Mouse (Mus musculus) thymus, adult 18-20 months (tissue): ENCODE results near the gene Mettl21a.
"Not testable (repeated sequence)": the region's sequence is repeated elsewhere in the genome, so short reads cannot be mapped to it uniquely, and the experiment has no call there.

Experiments
- DNase-seq, 2 experiments: peaks; one replicate each; pipeline ENCODE4 v3.0.0; 2022; ENCODE audit warnings: mixed read lengths in 2 of 2

The Mettl21a gene

DNA sequence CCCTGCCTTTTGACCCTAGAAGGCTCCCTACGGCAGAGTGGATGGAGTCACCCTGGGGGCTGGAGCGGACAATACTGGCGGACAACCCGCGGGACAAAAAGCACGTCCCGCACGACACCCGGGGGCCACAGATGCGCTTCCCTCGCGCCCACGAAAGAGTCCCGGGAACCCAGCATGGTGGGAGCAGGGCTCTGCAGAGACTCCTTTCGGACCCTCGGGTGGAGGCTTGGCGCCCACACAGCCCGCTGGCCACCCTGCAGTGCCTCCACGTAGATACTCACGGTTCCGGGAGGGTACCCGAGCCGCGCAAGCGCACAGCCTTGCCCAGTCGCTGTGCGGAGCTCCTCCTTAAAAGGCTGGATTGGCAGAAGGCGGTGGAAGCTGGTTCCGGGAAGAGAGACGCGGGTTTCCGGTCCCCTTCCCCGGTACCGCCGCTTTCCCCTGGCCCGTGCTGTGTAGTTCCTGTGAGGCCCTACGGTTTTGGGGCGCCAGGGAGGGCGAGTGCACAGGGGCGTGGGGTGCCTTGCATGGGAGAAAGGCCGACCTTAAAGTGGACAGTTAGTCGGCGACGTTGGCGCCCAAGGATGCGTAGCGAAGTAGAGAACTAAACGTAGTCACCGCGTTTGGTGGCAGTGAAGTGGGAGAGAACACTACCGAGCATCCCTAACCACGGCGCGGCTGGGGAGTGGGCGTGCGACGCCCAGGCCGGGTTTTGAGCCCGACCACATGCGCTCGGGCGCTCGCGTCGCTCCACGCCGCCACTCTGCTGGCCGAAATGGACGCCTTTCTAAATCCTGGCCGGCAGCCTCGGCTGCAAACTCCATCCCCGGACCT lies at the start of gene Mettl21a:
Mettl21a (minus strand) TSS at position 362 of the 834 bp plus-strand sequence.
- DNase-seq: peak; percentile 75 to 77

DNA sequence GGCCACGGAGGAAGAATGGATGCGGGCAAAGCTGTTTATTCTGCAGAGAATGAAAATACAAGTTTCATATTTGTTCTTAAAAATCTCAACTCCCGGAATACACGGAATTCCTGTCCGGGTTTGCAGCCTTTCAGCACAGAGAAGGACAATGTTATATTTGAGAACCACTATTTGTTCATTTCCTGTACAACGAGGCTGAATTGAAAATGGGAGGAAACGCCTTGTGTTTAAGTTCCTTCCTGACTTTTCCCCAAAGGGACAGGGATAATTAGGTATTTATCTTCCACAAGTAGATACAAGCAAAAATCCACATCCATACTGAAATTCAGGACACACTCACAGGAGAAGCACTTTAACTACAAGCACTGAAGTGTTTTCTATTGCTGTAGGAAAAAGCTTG lies 41.8 kb upstream of the Mettl21a start:
- DNase-seq: no peak

DNA sequence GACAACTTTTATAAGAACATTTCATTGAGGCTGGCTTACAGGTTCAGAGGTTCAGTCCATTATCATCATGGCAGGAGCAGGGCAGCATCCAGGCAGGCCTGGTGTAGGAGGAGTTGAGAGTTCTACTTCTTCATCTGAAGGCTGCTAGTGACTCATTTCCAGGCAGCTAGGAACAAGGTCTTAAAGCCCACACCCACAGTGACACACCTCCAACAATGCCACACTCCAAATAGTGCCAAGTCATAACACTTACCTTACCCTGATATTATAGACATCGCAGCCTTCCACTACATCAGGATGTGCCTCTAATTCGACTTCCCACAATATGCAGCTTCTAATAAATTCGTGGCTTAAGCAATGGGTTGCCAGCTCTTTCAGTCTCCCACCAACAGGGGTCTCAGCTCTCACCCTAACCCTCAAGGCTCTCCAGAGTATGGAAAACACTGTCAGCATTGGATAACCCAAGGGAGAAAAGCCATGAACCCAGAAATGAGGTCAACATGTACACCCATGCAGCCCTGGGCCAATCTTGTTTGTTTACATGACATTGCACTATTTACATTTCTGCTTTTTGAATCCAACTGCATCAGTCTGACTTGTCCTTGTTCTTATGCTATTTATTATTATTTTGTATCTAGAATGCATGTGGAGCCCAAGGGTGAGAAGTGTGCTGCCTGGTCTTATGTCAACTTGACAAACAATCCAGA lies 39.5 kb upstream of the Mettl21a start:
- DNase-seq: no peak

DNA sequence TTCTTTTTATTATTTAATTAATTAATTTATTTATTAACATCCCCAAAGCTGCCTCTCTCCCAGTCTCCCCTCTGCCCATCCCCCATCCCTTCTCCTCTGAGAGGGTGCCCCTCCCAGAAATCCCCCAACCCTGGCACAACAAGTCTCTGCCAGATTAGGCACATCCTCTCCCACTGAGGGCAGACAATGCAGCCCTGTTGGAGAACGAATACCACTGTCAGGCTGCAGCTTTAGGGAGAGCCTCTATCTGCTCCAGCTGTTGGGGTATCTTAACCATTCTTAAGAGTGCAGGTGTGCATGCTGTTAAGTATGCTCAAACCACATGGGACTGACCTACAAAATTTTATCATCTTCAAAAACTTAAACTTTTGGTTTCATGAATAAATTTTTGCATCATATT lies 38.4 kb upstream of the Mettl21a start:
- no peak for DNase-seq

DNA sequence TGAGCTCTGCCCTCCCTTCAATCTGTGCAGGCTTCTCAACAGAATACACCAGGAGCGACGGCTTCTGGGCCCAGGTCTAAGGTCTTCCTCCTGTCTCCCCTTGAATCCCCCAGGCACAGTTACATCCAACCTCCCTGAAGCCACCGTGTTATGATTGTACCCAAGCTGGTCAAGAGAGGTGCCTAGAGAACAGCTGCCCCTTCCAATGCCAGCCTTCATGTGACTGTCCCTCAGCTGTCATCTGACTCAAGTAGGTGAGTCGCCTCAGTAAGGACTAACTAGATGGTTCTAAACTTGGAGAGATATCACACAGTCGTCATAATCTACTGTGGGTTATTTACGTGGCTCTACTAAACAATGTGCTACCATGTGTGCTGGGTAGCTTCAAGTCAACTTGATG lies 36.7 kb upstream of the Mettl21a start:
- no peak for DNase-seq

DNA sequence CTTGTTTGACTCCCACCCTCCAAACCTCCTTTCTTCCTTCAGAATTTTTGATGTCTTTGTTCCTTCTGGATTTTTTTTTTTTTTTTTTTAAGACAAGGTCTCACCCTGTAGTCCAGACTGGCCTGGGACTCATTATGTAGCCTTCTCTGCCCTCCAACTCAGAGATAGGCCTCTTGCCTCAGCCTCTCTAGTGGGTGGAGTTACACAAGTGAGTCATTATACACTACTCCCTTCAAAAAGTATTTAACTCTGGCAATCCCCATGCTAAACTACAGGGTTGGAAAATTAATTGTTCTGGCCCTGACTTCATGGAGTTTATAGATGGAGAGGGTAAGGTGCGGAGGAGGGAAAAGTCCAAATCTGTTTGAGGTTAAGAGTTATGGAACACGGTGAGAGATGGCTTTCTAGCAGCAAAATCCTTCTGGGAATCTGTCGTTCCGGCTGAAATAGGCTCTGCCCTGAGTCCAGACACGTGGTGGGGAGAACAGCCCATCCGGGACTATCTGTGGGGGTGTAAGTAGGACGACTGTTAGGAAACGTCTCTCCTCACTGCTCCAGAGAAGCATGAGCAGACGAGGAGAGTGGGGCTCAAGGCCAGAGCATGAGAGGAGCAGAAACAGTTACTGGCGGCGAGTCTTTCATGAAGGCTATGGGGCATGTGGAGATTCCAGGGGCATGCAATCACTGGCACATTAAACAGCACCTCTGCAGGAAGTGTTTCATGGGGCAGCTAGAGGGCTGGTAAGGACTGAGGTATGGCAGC lies 32.5 kb upstream of the Mettl21a start:
- no peak for DNase-seq

DNA sequence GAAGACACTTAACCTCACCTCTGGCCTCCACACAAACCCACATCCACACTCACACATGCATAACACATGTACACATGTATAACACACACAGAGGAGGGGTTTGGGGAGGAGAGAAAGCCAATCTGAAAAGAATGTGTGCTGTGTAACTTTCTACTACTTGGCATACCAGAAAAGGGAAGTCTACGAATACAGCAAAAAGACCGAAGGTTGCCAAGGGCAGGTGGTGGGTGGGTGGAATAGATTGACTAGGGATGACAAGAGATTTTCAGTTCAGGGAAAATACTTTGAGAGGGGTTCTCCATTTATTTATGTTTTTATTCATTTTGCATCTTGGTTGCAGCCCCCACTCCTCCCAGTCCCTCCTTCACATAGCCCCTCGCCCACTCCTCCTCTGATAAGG lies 27.5 kb upstream of the Mettl21a start:
- no peak for DNase-seq

DNA sequence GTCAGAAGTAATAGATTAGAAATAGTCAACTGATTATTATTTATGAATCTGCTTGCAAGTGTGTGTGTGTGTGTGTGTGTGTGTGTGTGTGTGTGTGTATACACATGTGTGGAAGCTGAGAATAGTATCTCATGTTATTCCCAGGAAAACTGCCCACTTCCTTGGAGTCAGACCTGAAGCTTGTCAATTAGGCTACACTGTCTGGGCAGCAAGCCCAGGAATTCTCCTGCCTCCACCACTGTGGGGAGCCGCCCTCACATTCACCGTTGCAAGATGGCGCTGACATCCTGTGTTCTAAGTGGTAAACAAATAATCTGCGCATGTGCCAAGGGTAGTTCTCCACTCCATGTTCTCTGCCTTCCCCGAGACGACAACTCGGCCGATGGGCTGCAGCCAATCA lies 25.5 kb upstream of the Mettl21a start:
- DNase-seq: not testable (repeated sequence)

DNA sequence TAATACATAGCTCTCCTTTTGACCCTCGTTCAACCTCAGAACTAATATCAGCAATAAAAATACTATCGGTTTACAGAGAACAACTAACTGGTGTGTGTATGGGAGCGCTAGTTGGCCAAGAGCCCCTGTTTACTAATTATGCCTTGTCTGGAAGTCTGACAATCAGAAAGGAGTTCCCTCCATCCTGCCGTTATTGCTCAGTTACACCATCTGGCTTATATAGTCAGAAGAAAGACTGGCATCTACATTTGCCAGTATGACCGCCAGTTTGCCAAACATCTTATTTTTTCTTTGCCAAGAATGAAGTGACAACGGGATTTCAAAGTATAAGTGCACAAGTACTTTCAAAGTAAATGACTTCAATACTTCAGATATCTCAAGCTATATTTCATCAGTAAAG lies 24.0 kb upstream of the Mettl21a start:
- no peak for DNase-seq

DNA sequence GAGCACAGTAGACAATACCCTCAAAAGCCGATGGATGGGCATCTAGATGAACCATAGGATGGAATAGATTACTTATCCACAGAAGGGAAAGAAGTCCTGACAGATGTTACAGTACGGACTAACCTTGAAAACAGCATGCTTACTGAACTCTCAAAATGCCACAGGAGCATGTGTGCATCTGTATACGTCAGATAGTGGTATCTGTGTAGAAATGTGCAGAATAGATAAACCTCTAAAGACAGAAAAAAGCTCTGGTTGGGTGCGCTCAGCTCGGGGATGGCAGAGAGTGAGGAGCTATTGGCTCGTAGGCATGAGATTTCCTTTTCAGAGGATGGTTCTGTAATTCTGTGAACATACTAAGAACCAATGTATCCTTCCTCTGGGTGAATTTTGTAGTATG lies 22.2 kb upstream of the Mettl21a start:
- no peak for DNase-seq

DNA sequence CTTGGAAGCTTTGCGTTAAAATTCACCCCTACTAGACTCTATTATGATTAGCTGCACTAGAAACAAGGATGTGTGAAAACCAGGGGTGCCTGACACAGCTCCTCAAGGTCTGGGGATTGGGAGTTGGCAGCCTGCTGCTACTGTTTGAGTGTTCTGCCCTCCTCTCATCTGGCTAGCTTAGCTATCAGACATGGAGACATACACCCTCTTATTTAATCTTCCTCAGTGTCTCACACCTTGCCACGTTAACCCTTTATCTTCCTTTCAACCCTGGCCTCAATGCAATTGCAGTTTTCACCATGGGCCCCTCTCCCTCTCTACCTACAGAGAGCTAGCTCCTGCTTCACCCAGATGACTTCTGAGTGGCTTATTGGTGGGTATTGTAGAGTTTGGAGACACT lies 18.6 kb upstream of the Mettl21a start:
- DNase-seq: no peak

DNA sequence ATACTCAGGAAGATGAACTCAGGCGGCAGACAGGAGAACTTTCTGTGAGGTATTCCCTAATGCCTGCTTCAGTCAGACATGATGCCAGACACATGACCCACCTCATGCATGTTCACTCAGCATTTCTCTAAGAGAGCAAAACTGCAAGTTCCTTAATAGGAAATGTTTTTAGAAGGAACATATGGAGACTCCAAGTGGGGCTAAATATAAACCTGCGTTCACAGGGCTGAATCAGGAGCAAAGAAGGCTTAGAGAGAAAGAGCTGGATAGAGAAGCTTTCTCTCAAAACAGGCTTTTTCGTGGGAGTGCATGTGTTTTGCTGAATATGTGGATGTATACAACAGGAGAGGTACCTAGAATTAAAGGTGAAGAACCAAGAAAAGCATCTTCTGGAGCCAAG lies 16.2 kb upstream of the Mettl21a start:
- no peak for DNase-seq

DNA sequence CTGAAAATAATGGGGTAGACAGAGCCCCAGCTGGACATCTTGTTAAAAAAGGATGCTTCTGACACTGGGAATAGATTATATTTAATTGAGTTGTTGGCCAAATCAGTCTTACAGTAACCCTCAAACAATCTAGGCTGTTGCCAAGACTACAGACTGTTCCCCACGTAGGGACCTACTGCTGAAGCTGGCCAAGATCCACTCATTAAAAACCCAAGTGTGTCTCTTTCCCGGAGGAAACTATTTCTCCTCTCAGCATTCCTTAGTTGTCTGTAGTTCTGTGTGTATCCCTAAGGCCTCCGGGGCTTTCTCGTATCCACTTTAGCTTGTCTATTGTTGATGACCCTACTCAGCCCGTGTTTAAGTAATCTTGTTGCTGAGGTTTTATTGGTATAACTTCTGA lies 14.5 kb upstream of the Mettl21a start:
- DNase-seq: no peak

DNA sequence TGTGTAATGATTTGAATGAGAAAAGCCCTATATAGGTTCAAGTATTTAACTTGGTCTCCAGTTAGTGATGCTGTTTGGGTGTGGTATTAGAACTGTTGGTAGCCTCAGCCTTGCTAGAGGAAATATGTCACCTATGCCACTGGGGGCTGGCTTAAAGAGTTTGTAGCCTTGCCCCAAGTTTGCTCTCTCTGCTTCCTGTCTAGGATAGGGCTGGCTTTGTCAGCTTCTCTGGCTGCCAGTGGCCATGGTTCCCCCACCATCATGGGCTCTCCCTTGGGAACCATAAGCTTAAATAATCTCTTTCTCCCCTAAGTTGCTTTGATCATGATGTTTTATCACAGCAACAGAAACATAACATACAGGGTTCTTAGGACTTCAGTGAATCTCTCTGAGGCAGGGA lies 8.2 kb upstream of the Mettl21a start:
- no peak for DNase-seq

DNA sequence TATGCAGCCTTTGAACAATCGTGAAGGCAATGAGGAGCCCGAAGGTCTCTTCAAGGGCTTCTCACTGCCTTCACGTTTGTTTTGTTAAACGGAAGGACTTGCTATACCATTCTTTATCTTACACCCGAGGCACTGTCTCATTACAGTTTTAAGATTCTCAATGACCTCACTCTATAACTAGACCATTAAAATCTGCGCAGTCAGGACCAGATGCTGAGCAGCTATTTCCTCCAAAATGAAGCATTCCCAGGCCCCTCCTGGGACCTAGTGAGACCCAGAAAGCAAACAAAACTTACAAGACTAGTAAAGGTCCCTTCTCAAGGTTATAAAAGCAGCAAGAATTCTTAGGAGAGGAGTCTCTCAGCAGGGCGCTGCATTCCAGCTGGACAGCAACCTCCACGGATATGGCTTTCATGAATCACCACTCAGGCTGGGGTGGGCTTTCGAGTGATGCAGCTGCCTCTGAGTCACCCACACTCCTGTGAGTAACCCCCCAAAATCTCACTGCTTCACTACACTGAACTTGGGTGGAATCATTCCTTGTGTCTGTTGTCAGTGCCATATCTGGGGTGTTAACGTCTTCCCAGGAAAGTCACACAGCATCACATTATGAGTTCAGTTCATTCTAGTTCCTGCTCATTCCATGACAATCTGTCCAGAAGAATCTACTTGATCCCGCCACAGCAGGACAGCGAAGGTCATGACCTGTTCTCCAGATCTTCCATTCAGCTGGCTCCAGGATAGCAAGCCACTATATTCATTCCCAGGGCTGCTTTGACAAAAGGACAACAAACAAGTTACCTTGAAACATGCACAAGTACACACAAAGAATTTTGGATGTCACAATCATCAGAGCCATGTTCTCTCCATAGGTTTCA lies 6.8 kb upstream of the Mettl21a start:
- no peak for DNase-seq

DNA sequence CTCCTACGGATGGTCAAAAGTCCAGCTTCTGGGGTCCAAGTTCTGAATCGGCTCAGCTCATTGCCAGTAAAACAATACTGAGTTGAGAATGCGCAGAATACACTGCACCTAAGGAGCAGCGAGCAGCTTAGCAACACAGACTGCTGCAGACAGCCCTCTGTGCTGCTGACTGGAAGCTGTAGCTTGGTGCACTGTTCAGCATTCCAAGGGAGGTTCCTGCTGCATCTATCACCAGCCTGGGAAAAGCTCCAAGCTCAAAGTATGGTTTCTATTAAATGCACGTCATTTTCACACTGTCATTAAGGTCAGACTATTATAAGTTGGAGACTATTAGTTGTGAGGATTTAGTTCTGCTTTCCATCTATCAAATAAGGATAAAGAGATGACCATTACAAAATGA lies 4.1 kb upstream of the Mettl21a start:
- DNase-seq: no peak

DNA sequence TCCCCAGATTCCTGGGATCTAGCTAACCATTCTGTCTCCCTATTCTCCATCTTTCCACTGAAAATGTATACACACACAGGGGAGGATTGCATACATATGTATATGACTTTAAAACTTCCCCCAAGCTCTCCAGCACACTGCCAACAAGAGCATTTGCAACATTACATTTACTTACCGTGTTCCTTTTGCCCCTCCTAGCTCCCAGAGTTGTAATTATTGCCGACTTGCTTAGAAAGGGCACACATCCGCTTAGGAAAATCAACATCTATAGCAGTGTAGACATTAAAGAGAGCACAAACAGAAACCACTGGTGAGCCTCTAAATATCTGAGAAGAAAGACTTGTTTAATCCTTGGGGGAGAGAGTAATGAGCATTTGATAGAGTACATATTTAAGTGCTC lies 1.2 kb upstream of the Mettl21a start:
- DNase-seq: no peak

DNA sequence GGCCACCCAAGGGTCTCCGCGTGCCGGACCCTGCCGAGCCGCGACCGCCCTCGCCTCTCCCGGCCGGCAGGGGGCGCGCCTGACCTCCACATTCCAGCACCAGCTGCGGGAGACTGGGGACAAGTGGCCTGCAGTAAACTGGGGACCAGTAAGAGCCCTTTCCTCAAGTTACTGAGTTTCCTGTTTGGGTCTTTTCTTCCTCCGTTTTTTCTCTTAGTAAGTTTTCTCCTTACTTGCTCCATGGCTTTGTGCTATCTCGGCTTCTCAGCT lies 608 bp upstream of the Mettl21a start:
- DNase-seq: peak; percentile 52 to 55

DNA sequence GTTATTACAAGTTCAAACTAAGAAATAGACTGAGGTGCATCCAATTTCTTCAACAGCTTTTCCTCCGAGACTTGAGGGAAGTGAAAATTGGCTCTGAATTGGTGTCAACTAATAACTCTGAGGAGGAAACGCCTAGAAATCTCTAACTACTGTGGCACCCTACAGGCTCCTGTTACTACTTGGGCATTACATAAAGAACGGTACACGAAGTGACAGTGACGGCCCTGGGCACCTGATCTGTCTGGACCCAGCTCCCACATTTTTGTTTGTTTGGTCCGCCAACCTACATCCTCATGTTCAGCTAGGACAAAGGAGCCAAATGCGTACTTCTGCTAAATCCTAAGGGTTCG lies 536 bp downstream of the Mettl21a start:
- no peak for DNase-seq

DNA sequence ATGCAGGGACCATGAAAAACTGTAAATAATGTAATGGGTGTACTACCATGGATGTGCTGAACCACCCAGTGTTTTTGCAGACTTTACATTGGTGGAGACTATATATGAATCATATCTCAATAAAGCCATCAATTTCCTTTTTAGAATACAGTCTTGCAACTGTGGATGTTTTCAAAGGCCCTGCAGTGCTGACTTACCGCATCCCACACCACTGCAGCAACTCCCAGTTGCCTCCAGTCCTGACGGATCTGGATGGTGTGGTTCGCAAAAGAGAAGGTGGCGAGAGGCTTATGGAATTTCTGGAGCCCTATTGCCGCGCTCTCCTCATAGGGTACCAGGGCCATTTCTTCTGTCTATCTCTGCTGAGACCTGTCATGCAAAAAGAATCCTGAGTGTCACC lies 966 bp downstream of the Mettl21a start:
- no peak for DNase-seq

DNA sequence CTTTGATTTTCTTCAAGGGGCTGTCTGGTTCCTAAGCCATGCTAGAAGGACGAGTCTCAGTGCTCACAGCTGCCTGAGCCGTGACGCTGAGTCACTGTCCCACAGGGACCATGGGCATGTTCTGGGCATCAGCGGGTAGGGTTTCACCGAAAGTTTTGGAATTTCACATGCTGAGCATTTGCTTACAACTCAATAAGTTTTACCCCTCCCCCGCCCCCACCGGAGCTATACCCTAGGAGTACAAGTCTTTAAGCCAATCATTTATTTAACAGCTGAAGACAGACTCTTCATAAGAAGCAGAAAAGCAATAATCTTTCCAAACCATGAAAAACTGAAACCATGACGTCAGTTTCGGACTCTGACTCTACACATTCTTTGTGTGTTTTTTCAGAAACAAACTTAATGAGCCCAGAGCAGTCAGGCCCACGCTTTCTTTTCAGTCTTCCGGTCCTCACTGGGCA lies 1.5 kb downstream of the Mettl21a start:
- no peak for DNase-seq

DNA sequence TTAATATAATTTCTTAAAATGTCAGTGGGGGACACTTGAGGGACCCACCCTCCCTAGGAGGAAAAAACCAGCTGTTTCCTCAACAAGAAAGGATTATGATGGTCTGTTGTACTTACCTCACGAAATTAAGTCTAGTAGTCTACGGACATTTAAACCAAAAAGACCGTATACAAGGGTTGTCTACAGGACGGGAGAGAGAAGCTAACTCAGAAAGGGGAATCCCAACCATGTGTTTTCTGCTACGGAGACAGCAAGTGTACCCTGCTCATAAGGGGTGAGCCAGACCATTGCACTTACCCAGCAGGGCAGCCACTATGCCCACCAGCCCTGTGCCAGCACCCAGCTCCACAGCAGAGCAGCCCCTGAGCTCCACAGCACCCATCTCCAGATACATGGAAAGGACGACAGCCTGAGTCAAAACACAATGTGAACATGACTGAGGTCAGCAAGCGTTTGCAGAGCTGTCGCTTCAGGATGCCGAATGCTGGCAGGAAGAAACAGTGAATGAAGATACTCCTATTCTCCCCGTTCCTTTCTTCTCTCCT lies 2.2 kb downstream of the Mettl21a start:
- no peak for DNase-seq

DNA sequence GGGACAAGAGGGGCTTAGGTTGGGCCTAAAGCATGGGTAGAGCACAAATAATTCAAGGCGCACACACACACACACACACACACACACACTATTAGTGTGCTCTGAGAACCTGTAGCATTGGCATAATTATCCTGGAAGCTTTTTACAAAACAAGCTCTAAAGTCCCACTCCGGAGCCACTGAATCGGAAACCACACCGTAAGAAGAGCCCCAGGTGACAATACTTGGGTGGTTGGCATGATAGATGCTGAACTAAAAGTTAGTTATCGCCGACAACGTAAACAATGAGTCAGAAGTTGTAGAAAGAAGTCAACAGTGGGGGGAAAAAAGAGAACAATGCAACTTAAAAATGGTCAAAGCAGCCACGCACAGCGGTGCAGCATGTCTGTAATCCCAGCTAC lies 2.7 kb downstream of the Mettl21a start:
- DNase-seq: no peak
